Mouse (Mus musculus) kidney, postnatal 0 days (tissue): ENCODE data around the gene Fbp2. TPM values are rescaled to one million over a fixed set of nuclear protein-coding genes. Genes with fewer than 3 reads are reported as not detected.
"Not testable (repeated sequence)": the region's sequence is repeated elsewhere in the genome, so short reads cannot be mapped to it uniquely, and the experiment has no call there.

Source experiments
- ATAC-seq: fragments of 200-750 bp; cut with Nextera tagmentation; replicated peaks from 2 replicates; pipeline ENCODE4 v1.8.0; 2017; ENCODE audit warnings: low read depth, moderate number of reproducible peaks, moderate TSS enrichment, moderate library complexity; ENCODE audit not compliant: low FRiP score
- DNase-seq: peaks from one replicate; pipeline ENCODE4 v3.0.0-alpha.2; 2016; ENCODE audit warnings: low spot score
- H3K27ac ChIP-seq: fragments of 300-500 bp; sonication (generic); 2 replicates; pipeline ENCODE4 v1.5.1; 2014; ENCODE audit warnings: mild to moderate bottlenecking
- H3K27me3 ChIP-seq: fragments of 300-500 bp; sonication (generic); 2 replicates; pipeline ENCODE4 v1.6.1; 2014; ENCODE audit warnings: low read length, mixed read lengths; ENCODE audit not compliant: insufficient read depth
- H3K36me3 ChIP-seq: fragments of 300-500 bp; sonication (generic); 2 replicates; pipeline ENCODE4 v1.6.1; 2014; ENCODE audit warnings: low read length, mixed read lengths; ENCODE audit not compliant: insufficient read depth
- H3K4me1 ChIP-seq: fragments of 300-500 bp; sonication (generic); replicated peaks from 2 replicates; pipeline ENCODE4 v1.6.1; 2014; ENCODE audit warnings: antibody characterized with exemption, low read length, mixed read lengths; ENCODE audit not compliant: insufficient read depth
- H3K4me2 ChIP-seq: fragments of 300-500 bp; sonication (generic); 2 replicates; pipeline ENCODE4 v1.6.1; 2014; ENCODE audit warnings: mild to moderate bottlenecking, low read length, moderate library complexity, mixed read lengths
- H3K4me3 ChIP-seq: fragments of 300-500 bp; sonication (generic); replicated peaks from 2 replicates; pipeline ENCODE4 v1.5.1; 2014; ENCODE audit warnings: low read depth, low read length
- H3K9ac ChIP-seq: fragments of 300-500 bp; sonication (generic); 2 replicates; pipeline ENCODE4 v1.6.1; 2014; ENCODE audit warnings: low read depth, low read length
- H3K9me3 ChIP-seq: fragments of 300-500 bp; sonication (generic); replicated peaks from 2 replicates; pipeline ENCODE4 v1.6.1; 2016; ENCODE audit warnings: low read length, inconsistent platforms, mixed read lengths
- CTCF ChIP-seq: IDR thresholded peaks from 2 replicates; pipeline ENCODE4 v1.5.1; 2016; ENCODE audit warnings: antibody characterized with exemption, low read depth, mild to moderate bottlenecking, moderate library complexity
- WGBS: fragments of 180-500 bp; shearing (Covaris S2); extraction: QIAGEN DNeasy Blood & Tissue Kit; methylation state at CpG from one replicate; pipeline ENCODE4 v1.1.7; 2014; 5-methylcytosine and 5-hydroxymethylcytosine counted together
- polyA plus RNA-seq: library from polyadenylated mRNA; unstranded; fragments of >200 nt; fragmentation: Nextera tagmentation; extraction: Ambion mirVana; gene quantifications from 2 replicates; pipeline ENCODE4 v1.2.1, GENCODE M21; 2015

Gene Fbp2
- polyA plus RNA-seq, 1 experiment from 2014 or later = 34.4 TPM

DNA sequence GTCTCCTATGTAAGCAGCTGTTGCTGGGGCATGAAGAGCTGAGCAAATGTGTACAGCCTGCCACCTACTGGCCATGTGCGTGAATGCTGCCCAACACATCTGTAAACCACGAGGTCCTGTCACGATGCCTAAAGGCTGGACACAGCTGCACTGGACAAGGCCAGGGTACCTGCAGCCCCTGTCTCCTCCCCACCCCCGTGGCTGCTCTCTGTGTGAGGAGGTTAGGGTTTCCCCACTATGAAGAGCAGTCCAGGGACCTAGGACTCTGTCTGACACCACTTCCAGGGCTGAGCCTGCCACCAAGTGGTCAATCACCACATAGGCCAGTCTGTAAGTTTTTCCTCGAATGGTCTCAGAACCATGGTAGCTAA, 1.9 kb downstream of the Fbp2 start:
- 4% methylated on average over 5 of the region's 5 CpGs for WGBS
- Histone ChIP-seq H3K27me3 (no peaks in the 10 kb centered on the region), H3K9me3 (no peaks in the 10 kb centered on the region), H3K9ac (no peak overlapping the region), H3K4me3 (peak overlapping the region; percentile 21), H3K4me1 (no peaks in the 10 kb centered on the region), H3K4me2 (peak overlapping the region; percentile 66), H3K27ac (no peak overlapping the region), H3K36me3 (no peaks in the 10 kb centered on the region)
- TF ChIP-seq CTCF = peak; percentile 97
- ATAC-seq (peak; percentile 79), DNase-seq (peak; percentile 94)

DNA sequence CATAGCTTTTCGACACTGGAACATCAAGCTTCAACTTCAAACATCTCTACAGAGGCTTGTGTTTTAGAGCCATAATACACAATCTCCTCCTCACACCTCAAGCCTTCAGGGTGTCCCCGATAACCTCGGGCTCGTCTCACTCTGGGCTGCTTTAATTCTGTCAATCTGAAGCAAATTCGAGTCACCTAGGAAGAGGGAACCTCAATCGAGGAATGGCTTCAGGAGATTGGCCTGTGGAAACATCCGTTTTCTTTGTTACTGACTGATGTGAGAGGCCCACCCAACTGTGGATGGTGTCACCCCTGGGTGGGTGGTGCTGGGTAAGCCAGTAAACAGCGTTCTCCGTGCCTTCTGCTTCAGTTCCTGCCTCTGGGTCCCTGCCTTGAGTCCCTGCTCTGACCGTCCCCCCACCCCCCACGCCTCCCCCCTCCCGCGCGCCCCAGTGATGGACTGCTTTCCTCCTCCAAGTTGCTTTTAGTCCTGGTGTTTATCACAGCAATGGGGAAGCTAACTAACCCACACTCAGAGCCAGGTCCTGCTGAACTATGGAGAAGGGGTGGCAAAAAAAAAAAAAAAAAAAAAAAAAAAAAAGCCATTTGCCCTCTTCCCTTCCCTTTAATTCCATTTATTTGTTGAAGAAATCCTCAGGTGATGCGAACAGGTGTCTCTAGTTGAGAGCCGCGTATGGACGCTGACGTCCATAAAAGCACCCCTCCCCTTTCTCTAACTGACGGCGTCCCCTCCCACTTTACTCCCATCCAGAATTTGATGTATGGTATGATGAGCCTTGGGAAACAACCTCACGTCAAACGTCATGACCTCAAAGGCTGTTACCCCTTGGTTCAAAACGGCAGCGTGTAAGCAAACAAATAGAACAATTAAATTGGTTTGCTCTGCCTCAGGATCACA, 2.6 kb downstream of the Fbp2 start:
- H3K4me3 ChIP-seq = peak overlapping the region; percentile 21
- no peaks in the 10 kb centered on the region for H3K9me3 ChIP-seq
- ATAC-seq (0 out of 2 replicates have a peak, but pooled peaks have one; percentile 7), DNase-seq (no peak)
- TF ChIP-seq CTCF = no peak
- H3K4me2 ChIP-seq = peak overlapping the region; percentile 66
- H3K27ac ChIP-seq = no peak overlapping the region
- no peaks in the 10 kb centered on the region for H3K36me3 ChIP-seq
- no peaks in the 10 kb centered on the region for H3K27me3 ChIP-seq
- no peak overlapping the region for H3K9ac ChIP-seq
- 31% methylated on average over 25 of the region's 25 CpGs for WGBS
- no peaks in the 10 kb centered on the region for H3K4me1 ChIP-seq

DNA sequence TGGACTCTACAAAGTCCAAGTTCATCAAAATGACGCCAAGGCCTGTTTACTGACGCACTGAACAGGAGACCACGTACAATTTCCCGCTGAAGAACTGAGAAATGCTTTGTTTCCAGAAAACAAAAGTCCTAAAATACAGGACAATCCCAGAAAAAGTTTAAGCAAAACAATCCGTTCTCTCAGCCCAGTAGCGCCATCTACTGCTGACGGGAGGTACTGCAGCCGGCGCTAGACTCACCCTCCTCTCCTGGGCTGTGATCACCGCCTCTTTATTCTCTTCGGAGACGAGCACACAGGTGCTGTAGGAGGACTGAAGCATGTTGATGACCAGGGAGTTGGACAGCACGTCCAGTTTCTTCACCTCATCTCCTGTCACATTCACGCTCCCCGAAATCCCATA, 3.6 kb downstream of the Fbp2 start:
- H3K27ac ChIP-seq = no peak overlapping the region
- 9% methylated on average over 15 of the region's 15 CpGs for WGBS
- H3K9me3 ChIP-seq = no peaks in the 10 kb centered on the region
- ATAC-seq (no peak), DNase-seq (peak; percentile 81)
- H3K4me1 ChIP-seq = no peaks in the 10 kb centered on the region
- peak; percentile 90 for TF ChIP-seq CTCF
- H3K4me3 ChIP-seq = no peak overlapping the region
- no peaks in the 10 kb centered on the region for H3K27me3 ChIP-seq
- no peak overlapping the region for H3K9ac ChIP-seq
- no peaks in the 10 kb centered on the region for H3K36me3 ChIP-seq
- no peak overlapping the region for H3K4me2 ChIP-seq

DNA sequence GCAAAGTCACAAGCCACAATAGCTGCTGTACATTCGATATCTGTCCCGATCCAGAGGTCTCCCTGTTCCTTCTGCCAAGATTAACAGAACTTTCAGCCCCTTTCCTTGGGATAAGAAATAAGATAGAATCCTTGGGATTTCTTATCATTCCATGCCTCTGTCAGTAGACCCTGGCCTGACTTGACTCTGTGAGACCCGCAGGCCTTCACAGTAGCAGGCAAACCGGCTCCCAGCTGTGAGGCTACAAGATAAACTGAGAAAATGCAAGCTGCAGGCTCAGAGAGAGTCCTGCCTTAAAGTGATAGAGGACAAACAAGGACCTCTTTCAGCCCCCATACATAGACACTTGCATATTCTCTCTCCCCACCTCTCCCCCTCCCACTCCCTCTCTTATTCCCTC, 24.9 kb downstream of the Fbp2 start:
- 49% methylated on average over 4 of the region's 4 CpGs for whole genome bisulfite sequencing
- H3K27ac ChIP-seq = no peak overlapping the region
- no peak overlapping the region for H3K9ac ChIP-seq
- no peak for ATAC-seq
- TF ChIP-seq CTCF = no peak
- no peak for DNase-seq
- H3K27me3 ChIP-seq = no peaks in the 10 kb centered on the region
- H3K4me1 ChIP-seq = no peaks in the 10 kb centered on the region
- no peak overlapping the region for H3K4me3 ChIP-seq
- no peak overlapping the region for H3K4me2 ChIP-seq
- H3K9me3 ChIP-seq = no peaks in the 10 kb centered on the region
- H3K36me3 ChIP-seq = no peaks in the 10 kb centered on the region

DNA sequence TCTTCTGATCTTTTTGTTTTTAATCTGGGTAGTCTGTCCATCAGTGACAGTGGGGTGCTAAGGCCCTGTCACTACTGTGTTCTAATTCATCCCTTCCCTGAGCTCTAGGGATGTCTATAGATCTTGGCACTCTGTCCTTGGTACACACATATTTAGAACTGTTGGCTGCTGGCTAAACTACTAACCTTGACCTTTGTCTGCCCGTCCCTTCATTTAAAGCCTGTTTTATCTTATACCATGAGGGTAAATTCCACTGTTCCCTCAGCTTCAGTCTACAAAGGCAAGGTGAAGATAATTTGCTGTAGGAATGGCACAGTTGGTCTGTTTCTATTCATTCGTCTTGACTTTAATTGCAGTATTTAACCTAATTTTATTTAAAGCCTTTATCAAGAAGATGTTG, 26.0 kb downstream of the Fbp2 start:
- DNase-seq (no peak), ATAC-seq (no peak)
- 76% methylated on average over 2 of the region's 2 CpGs for WGBS
- no peaks in the 10 kb centered on the region for H3K4me1 ChIP-seq
- H3K9ac ChIP-seq = no peak overlapping the region
- no peak overlapping the region for H3K4me3 ChIP-seq
- no peaks in the 10 kb centered on the region for H3K9me3 ChIP-seq
- no peak for TF ChIP-seq CTCF
- no peak overlapping the region for H3K27ac ChIP-seq
- no peaks in the 10 kb centered on the region for H3K36me3 ChIP-seq
- H3K4me2 ChIP-seq = no peak overlapping the region
- H3K27me3 ChIP-seq = no peaks in the 10 kb centered on the region

DNA sequence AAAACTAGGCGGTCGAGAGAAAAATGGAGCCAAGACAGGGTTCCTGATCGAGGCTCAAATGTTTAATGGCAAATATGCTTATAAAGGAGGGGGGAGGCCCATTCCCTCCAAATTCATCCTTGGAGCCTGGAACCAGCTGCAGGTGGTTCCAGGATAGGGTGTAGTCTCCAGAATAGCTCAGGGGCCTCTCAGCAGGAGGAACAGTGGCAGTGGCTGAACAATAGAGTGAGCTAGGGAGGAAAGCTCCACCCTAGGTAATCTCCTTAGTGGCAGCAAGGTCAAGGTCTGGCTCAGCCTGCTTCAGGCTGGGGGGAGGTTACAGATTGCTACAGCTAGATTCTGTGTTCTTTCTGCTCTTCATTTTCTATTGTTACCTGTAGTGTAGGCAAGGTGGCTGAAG, 42.5 kb downstream of the Fbp2 start:
- not testable (repeated sequence) for H3K27ac ChIP-seq, H3K36me3 ChIP-seq, H3K4me2 ChIP-seq, H3K4me1 ChIP-seq, H3K4me3 ChIP-seq, H3K9me3 ChIP-seq, H3K9ac ChIP-seq, H3K27me3 ChIP-seq, DNase-seq, ATAC-seq
- 92% methylated on average over 3 of the region's 3 CpGs for WGBS

DNA sequence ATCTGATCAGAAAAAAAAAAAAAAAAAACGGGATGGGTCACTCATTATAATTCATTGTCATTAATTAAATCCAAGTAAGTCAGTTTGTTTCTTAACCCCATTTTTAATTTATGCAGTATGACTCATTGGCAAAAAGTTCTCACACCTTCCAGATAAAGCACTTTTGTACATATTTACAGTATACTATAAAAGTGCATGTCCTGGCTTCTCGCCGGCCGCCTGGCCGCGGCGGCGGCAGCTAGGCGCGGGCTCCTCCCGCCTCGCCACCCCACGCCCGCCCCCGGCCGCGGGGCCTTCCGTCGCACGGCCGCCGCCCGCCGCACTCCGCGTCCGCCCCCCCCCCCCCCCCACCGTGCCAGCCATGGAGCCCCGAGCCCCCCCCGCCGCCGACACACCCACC, 45.5 kb downstream of the Fbp2 start:
- 11% methylated on average over 26 of the region's 32 CpGs for WGBS
- DNase-seq = peak; percentile 17
- peak overlapping the region; percentile 59 for H3K4me2 ChIP-seq
- no peaks in the 10 kb centered on the region for H3K9me3 ChIP-seq
- H3K27me3 ChIP-seq = no peaks in the 10 kb centered on the region
- peak overlapping the region; percentile 33 for H3K4me3 ChIP-seq
- peak; percentile 13; the same call in 1 of the 2 replicates for ATAC-seq
- H3K27ac ChIP-seq = no peak overlapping the region
- no peaks in the 10 kb centered on the region for H3K4me1 ChIP-seq
- 0 out of 2 replicates have a peak overlapping the region, but pooled peaks have one; percentile 31 for H3K9ac ChIP-seq
- no peak for TF ChIP-seq CTCF
- no peaks in the 10 kb centered on the region for H3K36me3 ChIP-seq

DNA sequence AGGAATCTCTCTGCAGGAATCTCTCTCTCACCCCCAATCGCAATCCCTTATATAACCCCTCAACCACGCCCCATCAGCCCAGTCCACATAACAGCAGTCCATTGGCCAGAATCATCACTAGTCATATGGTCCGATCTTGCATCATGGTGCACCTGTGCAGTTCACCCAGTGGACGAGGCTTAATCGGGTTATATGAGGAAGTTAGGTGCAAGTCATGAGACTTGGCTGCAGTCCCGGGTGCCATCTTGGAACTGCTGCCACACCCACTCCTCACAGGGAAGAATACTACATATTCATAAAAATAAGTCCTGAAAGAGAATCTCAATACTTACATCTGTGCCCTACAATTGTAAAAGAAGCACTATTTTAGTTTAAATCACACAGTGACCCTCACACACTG, 50.2 kb downstream of the Fbp2 start:
- not testable (repeated sequence) for H3K36me3 ChIP-seq, DNase-seq, H3K27ac ChIP-seq, H3K9ac ChIP-seq, H3K4me1 ChIP-seq, H3K4me3 ChIP-seq, H3K27me3 ChIP-seq, H3K4me2 ChIP-seq, ATAC-seq, H3K9me3 ChIP-seq
- WGBS = 87% methylated on average over 6 of the region's 6 CpGs
